Mouse (Mus musculus) hindbrain, embryonic 15.5 days (tissue): ENCODE results near the gene Ncaph. TPM values are rescaled to one million over a fixed set of nuclear protein-coding genes. Genes with fewer than 3 reads are reported as not detected.
"Not testable (repeated sequence)": the region's sequence is repeated elsewhere in the genome, so short reads cannot be mapped to it uniquely, and the experiment has no call there.

ENCODE experiments used
- ATAC-seq: fragments of 200-750 bp; cut with Nextera tagmentation; 2 replicates; pipeline ENCODE4 v1.8.0; 2017; ENCODE audit warnings: low read depth, moderate number of reproducible peaks, moderate TSS enrichment; ENCODE audit not compliant: low FRiP score
- H3K27ac ChIP-seq: fragments of 300-500 bp; sonication (generic); replicated peaks from 2 replicates; pipeline ENCODE4 v1.5.1; 2015; ENCODE audit warnings: mild to moderate bottlenecking, inconsistent platforms
- H3K27me3 ChIP-seq: fragments of 300-500 bp; sonication (generic); 2 replicates; pipeline ENCODE4 v1.6.1; 2015; ENCODE audit warnings: control low read depth, inconsistent platforms
- H3K36me3 ChIP-seq: fragments of 300-500 bp; sonication (generic); 2 replicates; pipeline ENCODE4 v1.6.1; 2015; ENCODE audit warnings: control low read depth, inconsistent platforms
- H3K4me1 ChIP-seq: fragments of 300-500 bp; sonication (generic); replicated peaks from 2 replicates; pipeline ENCODE4 v1.6.1; 2015; ENCODE audit warnings: control low read depth, inconsistent platforms
- H3K4me2 ChIP-seq: fragments of 300-500 bp; sonication (generic); 2 replicates; pipeline ENCODE4 v1.6.1; 2015; ENCODE audit warnings: moderate library complexity, mild to moderate bottlenecking, inconsistent platforms
- H3K4me3 ChIP-seq: fragments of 300-500 bp; sonication (generic); 2 replicates; pipeline ENCODE4 v1.5.1; 2015; ENCODE audit warnings: mild to moderate bottlenecking, inconsistent platforms
- H3K9ac ChIP-seq: fragments of 300-500 bp; sonication (generic); 2 replicates; pipeline ENCODE4 v1.6.1; 2015; ENCODE audit warnings: inconsistent platforms
- H3K9me3 ChIP-seq: fragments of 300-500 bp; sonication (generic); 2 replicates; pipeline ENCODE4 v1.6.1; 2016; ENCODE audit warnings: control low read depth, inconsistent platforms
- WGBS: fragments of 180-500 bp; shearing (Covaris S2); methylation state at CpG from one replicate; pipeline ENCODE4 v1.1.7; 2015; 5-methylcytosine and 5-hydroxymethylcytosine counted together
- polyA plus RNA-seq: library from polyadenylated mRNA; unstranded; fragments of >200 nt; fragmentation: Nextera tagmentation; extraction: Ambion mirVana; gene quantifications from 2 replicates; pipeline ENCODE4 v1.2.1, GENCODE M21; 2015

Gene Ncaph
- 17.3 and 18.7 TPM in 2 replicates for polyA plus RNA-seq

DNA sequence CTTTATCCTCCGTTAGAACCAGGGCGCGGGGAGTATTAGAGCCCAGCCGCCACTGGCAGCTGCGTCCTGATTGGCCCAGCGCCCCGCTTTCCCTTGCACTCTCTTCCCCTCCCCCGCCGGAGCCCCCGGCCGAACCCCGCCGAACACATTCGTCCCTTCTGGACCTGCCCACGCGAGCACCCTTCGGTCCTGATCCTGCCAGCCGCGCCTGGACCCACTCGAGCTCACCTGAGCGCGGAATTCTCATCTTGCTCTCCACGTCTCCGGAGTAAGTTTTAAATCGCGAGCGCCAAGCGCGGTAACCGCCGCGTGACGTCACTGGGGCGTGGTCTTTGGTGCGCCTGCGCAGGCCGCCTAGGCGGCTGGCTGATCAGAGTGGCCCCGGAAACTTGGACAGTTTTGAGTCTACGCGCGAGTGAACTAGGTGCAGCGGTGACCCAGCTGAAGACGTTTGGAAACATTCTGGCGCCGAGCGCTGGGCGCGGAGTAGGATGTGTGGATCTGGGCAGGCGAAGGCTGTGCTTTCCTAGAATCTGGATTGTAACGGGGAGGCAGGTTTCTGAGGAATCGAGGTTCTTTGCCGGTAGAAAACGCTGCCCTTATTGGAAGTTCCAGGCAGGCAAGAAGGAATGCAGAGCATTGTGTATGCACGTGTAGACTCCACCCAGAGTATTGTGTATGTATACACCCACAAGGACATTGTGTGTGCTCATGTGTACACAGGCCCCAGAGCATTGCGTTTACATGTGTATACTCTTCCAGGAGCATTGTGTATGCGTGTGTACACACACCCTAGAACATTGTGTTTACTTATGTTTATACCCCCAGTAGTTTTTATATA is at the start of gene Ncaph:
Ncaph (minus strand) TSS at position 334 of the 841 bp plus-strand sequence.
- Histone ChIP-seq H3K4me3 (peak within 1 kb of the TSS; percentile 88), H3K27me3 (no peaks in the 10 kb centered on the region), H3K9ac (peak within 1 kb of the TSS; percentile 71), H3K4me2 (peak within 1 kb of the TSS; percentile 79), H3K36me3 (no peaks in the 10 kb centered on the region), H3K27ac (peak within 1 kb of the TSS; percentile 86), H3K4me1 (peaks cover 21% of the 10 kb centered on the region), H3K9me3 (no peaks in the 10 kb centered on the region)
- peak; percentile 93 for ATAC-seq
- WGBS: 1% methylated on average over 57 of the region's 57 CpGs

DNA sequence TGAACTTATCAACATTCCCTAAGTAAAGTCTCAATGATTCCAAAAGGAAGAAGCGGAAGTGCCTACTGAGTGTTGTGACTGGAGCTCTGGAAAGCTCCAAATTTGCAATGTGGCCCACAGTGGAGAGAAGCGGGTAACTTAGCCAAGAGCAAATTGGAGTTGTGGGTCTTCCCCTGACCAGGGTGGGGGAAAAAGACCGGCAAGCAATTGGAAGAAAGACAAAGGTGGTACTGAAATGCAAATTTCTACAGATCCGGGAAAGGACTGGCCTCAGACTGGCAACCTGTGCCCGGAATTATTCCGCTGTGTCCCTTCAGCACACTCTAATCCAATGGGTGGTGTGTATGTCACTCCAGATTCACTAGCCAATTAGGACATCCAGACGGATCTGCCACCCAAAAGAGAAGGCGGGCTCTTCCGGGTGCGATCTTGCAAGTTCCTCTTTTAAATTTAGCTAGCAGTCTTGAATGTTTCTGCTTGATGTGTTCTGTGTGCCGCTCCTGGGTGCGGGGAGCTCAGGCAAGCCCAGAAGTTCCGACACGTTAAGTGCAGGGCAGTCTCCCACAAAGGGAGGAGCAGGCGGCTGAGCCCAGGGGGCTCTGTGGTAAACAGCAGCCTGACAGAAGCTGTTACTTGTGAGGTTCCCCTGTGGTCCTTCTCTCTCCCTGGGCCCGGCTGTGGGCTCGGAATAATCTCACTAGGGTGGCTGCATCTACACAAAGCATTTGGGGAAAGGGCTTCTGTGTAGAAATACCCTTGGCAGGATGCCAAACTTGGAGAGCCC is 49.0 kb upstream of the Ncaph start:
- H3K4me3 ChIP-seq: peak overlapping the region; percentile 47
- H3K9ac ChIP-seq: peak overlapping the region; percentile 55
- H3K9me3 ChIP-seq: no peaks in the 10 kb centered on the region
- 0 out of 2 replicates have a peak, but pooled peaks cover 4% of the 10 kb centered on the region for H3K27me3 ChIP-seq
- peak overlapping the region; percentile 76 for H3K4me2 ChIP-seq
- H3K4me1 ChIP-seq: peaks cover 7% of the 10 kb centered on the region
- peak; percentile 100 for ATAC-seq
- H3K27ac ChIP-seq: peak overlapping the region; percentile 85
- H3K36me3 ChIP-seq: no peaks in the 10 kb centered on the region
- WGBS: 1% methylated on average over 17 of the region's 17 CpGs

DNA sequence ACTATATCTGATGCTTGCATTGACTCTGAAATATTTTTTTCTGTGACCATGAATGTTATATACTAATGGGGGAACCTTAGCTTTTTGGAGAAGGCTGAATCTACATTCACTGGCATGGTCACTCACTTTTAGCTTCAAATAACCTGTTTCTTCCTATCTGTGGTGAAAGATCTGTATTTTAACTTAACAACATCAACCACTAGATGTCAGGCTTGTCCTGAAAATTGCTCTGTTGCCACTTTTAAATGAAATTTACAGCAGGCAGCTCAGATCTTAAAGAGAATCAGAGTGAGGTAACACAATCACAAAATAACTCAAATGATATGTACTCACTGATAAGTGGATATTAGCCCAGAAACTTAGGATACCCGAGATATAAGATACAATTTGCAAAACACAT is 32.5 kb upstream of the Ncaph start:
- not testable (repeated sequence) for H3K36me3 ChIP-seq, H3K4me2 ChIP-seq, H3K4me3 ChIP-seq, H3K27me3 ChIP-seq, ATAC-seq, H3K27ac ChIP-seq, H3K9ac ChIP-seq, H3K4me1 ChIP-seq, H3K9me3 ChIP-seq
- 13% methylated on average over 1 of the region's 1 CpGs for WGBS

DNA sequence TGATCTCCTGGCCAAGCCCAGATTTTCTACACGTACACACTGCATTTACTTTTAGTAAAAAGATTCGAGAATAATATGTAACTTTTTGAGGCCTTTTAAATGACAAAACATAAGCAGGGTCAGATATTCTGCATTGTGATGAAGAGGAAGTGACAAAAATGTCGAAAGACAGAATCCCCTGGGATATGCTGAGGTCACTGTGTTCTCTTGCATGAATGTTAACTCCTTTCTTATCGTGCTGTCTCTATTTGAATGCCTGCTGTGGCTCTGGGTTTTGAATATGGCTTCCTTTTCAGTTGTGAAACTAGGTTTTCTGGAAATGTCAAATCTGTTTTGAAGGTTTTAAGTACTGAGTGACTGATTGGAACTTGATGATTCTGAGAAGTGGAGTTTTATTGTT is 31.9 kb upstream of the Ncaph start:
- ATAC-seq: no peak
- H3K27me3 ChIP-seq: no peaks in the 10 kb centered on the region
- no peak overlapping the region for H3K27ac ChIP-seq
- H3K9me3 ChIP-seq: no peaks in the 10 kb centered on the region
- H3K4me2 ChIP-seq: no peak overlapping the region
- H3K4me1 ChIP-seq: no peaks in the 10 kb centered on the region
- H3K9ac ChIP-seq: no peak overlapping the region
- no peak overlapping the region for H3K4me3 ChIP-seq
- H3K36me3 ChIP-seq: no peaks in the 10 kb centered on the region
- 65% methylated on average over 4 of the region's 4 CpGs for WGBS

DNA sequence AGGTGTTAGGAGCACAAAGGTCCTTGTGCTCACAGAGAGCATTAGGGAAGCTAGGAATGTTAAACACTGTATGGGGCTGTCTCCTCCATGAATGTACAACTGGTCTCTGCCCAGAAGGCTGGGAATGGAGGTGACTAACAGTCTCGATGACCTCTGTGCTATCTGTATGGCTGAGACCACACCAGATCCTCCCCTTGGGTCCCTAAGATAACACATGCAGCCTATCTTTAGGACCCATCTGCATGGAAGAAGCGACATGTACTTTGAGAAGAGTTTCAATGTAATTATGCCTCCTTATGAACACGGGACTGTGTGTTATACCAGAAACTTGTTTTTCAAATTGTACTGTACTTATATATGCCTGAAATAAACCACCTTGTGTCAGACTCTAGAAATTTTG is 11.9 kb upstream of the Ncaph start:
- Histone ChIP-seq H3K27ac (no peak overlapping the region), H3K9me3 (no peaks in the 10 kb centered on the region), H3K9ac (no peak overlapping the region), H3K27me3 (no peaks in the 10 kb centered on the region), H3K4me3 (no peak overlapping the region), H3K4me2 (no peak overlapping the region), H3K4me1 (peaks cover 14% of the 10 kb centered on the region), H3K36me3 (no peaks in the 10 kb centered on the region)
- ATAC-seq: no peak
- 79% methylated on average over 3 of the region's 3 CpGs for WGBS

DNA sequence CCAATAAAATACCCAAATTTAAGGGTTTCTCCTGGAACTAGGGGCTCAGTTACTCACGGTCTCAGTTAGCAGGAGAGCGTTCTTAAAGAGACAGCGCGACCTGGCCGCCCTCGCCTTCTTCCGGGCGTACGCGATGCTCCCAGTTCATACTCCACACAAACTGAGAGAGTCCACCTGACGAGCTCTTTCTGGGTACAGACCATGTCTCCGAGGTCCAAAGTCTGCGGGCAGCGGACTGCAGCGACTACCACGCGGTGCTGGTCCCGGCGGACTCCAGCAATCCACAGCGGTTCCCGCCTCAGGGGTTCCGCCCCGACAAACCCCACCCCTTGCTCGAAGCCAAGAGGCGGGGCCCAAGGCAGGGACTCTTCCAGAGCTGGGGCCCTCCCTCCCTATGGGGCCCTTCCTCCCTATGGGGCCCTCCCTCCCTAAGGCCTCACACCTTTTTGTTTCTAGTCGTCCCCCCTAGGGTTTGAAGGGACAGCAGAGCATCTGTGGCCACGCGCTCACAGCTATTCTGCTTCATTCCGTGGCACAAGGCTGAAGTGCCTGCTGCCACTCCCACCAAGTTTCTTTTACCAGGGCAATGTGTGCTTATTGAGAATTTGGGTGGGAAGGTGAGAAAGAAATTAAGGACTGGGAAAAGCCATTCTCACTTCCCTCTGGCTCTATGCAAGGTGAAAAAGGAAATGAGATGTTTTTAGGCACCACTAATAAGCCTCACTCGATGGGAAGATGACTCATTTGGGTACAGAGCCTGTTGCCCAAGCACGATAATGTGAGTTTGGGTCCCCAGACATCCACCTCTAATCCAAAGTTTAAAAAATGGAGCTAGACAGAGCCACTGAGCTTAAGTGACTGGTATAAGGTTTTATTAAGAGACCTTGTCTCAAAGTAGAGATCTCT is 9.7 kb upstream of the Ncaph start, which contains the start of gene Itpripl1:
Itpripl1 (minus strand) TSS at position 285 of the 906 bp plus-strand sequence.
- no peak within 1 kb of the TSS for H3K27ac ChIP-seq
- peak within 1 kb of the TSS; percentile 93 for H3K4me2 ChIP-seq
- ATAC-seq: peak; percentile 89
- H3K4me3 ChIP-seq: peak within 1 kb of the TSS; percentile 67
- H3K36me3 ChIP-seq: no peaks in the 10 kb centered on the region; the same call in 1 of the 2 replicates
- peak within 1 kb of the TSS; percentile 51 for H3K9ac ChIP-seq
- H3K9me3 ChIP-seq: no peaks in the 10 kb centered on the region
- H3K27me3 ChIP-seq: no peaks in the 10 kb centered on the region
- peaks cover 14% of the 10 kb centered on the region for H3K4me1 ChIP-seq
- whole genome bisulfite sequencing: 4% methylated on average over 31 of the region's 31 CpGs

DNA sequence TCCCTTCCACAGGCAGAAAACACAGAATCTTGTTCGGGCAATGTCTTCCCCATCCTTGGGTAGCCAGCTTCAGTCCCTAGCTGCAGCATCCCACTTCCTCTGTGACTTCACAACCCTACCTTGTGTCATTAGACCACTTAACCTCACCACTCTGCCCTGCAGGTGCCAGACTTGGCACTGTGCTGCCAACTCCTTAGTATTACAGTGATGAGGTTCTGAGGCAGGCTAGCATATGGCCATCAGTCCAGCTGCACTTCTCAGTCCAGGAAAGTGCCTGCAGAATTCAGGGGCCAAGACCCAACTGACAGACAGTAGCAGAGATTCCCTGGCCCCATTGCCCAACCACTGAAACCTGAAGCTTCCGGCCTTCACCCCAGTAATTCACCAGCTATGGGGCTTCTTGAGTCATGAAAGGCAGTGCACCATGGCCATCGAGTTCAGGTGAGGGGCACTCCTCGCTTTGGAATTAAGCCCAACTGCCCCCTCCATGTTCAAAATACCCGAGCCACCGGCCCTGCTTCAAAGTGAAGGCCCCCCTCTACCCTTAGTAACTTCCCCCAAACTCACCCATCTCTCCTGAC is 8.9 kb upstream of the Ncaph start:
- H3K4me2 ChIP-seq: peak overlapping the region; percentile 93
- no peak for ATAC-seq
- no peak overlapping the region for H3K27ac ChIP-seq
- H3K4me3 ChIP-seq: peak overlapping the region; percentile 67
- no peaks in the 10 kb centered on the region for H3K9me3 ChIP-seq
- no peaks in the 10 kb centered on the region; the same call in 1 of the 2 replicates for H3K36me3 ChIP-seq
- peaks cover 14% of the 10 kb centered on the region for H3K4me1 ChIP-seq
- peak overlapping the region; percentile 51 for H3K9ac ChIP-seq
- H3K27me3 ChIP-seq: no peaks in the 10 kb centered on the region
- WGBS: 13% methylated on average over 6 of the region's 6 CpGs

DNA sequence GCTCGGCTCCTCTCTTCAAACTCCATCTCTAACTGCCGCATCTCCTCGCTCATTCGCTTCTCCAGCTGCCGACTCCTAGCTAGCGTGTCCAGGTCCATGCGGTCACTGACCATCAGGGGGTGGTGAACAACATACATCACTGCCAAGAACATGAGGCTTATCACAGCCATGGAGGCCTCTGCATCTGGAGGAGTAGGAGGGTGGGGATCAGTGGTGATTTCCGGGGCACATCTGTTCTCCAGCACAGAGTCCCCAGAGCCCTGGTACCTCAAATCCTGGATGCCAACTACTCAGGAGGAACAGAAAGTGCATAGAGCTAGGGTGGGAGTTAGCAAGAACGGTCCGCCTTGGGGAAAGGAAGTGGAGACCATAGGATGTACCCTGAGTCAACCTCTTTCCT is 8.3 kb upstream of the Ncaph start:
- Histone ChIP-seq H3K27me3 (no peaks in the 10 kb centered on the region), H3K4me3 (peak overlapping the region; percentile 67; the same call in 1 of the 2 replicates)

DNA sequence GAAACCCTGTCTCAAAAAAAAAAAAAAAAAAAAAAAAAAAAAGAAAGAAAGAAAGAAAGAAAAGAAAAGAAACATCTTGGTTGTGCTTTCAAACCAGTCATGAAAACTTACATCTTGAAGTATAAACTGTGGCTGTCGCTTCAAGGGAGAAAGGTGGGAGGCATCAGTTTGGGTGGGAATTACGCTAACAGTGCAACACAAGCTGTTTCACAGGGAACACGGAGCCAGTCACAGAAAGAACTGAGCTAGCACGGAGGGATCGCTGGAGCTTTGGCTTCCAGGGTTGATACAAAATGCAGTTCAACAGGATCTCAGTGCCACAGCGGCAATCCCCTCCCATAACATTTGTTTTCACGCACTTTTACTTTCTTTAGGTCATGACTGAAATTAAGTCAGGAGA is 6.3 kb upstream of the Ncaph start:
- H3K4me1 ChIP-seq: peaks cover 14% of the 10 kb centered on the region
- H3K9me3 ChIP-seq: no peaks in the 10 kb centered on the region
- no peak overlapping the region for H3K4me2 ChIP-seq
- H3K27ac ChIP-seq: no peak overlapping the region
- H3K4me3 ChIP-seq: no peak overlapping the region
- H3K36me3 ChIP-seq: no peaks in the 10 kb centered on the region; the same call in 1 of the 2 replicates
- no peak for ATAC-seq
- H3K9ac ChIP-seq: no peak overlapping the region
- H3K27me3 ChIP-seq: no peaks in the 10 kb centered on the region
- 96% methylated on average over 7 of the region's 7 CpGs for WGBS

More for the DNA sequence above, 8.3 kb upstream of the Ncaph start:
- 85% methylated on average over 10 of the region's 10 CpGs for WGBS
- no peak for ATAC-seq
- H3K36me3 ChIP-seq: no peaks in the 10 kb centered on the region; the same call in 1 of the 2 replicates
- peak overlapping the region; percentile 93 for H3K4me2 ChIP-seq
- H3K9me3 ChIP-seq: no peaks in the 10 kb centered on the region
- H3K27ac ChIP-seq: no peak overlapping the region
- H3K4me1 ChIP-seq: peaks cover 14% of the 10 kb centered on the region
- H3K9ac ChIP-seq: no peak overlapping the region

DNA sequence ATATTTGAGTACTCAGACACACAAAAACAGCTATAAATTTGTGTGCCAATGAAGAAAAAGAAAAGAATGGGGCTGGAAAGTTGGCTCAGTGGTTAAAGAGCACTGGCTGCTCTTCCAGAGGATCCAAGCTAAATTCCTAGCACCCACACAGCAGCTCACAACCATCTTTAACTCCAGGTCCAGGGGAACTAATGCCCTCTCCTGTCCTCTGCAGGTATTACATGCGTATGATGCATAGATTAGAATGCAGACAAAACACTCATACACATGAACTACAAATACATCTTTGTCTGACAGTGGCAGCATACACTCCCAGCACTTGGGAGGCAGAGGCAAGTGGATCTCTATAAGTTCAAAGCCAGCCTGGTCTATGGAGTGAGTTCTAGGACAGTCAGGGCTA is 5.9 kb upstream of the Ncaph start:
- H3K9ac ChIP-seq: no peak overlapping the region
- H3K4me2 ChIP-seq: no peak overlapping the region
- H3K36me3 ChIP-seq: no peaks in the 10 kb centered on the region; the same call in 1 of the 2 replicates
- no peak overlapping the region for H3K4me3 ChIP-seq
- peaks cover 16% of the 10 kb centered on the region for H3K4me1 ChIP-seq
- H3K9me3 ChIP-seq: no peaks in the 10 kb centered on the region
- no peak overlapping the region for H3K27ac ChIP-seq
- H3K27me3 ChIP-seq: no peaks in the 10 kb centered on the region
- 93% methylated on average over 1 of the region's 1 CpGs for WGBS
- ATAC-seq: no peak

DNA sequence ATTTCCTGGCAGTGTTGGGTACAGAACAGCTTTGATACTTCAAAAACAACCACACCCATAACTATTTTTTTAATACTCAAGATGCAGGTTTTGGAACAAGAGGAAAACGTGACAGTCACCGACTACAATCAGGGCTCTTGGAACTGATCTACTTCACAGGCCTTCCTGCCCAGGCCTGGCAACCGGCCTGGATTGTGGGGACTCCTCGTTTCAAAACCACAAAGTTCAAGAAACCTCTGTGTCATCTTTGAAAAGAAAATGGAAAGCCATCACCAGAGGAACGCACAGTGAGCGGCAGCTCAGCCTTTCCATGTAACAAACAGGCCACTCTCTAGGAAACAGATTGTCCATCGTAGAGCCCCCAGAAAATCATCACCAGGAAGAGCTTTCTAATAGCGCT is 5.3 kb upstream of the Ncaph start:
- 95% methylated on average over 8 of the region's 8 CpGs for WGBS
- Histone ChIP-seq H3K4me3 (no peak overlapping the region), H3K9ac (no peak overlapping the region), H3K36me3 (no peaks in the 10 kb centered on the region; the same call in 1 of the 2 replicates), H3K27ac (no peak overlapping the region), H3K4me1 (peaks cover 21% of the 10 kb centered on the region), H3K27me3 (no peaks in the 10 kb centered on the region), H3K4me2 (no peak overlapping the region), H3K9me3 (no peaks in the 10 kb centered on the region)
- no peak for ATAC-seq
